Comparison of ENCODE assay signal across 22 mouse cellular contexts in genomic region chr9:40444961-40445360, GRCm38 (mm10).
DNase-seq lines count a peak whose midpoint lies in the region; ATAC-seq and TF ChIP-seq lines count a peak whose summit lies in the region.
"Had no signal": no experiment of that assay in that cellular context is flagged by ENCODE, and none has a peak within 500 bp of the region (broad histone marks: within the 10 kb centered on the region; RNA-seq: fewer than 3 reads in every experiment).

No protein-coding gene starts in this region.

- no peak overlapping the region for H3K27ac ChIP-seq in heart, adult 2 months
- no peak overlapping the region for H3K27ac ChIP-seq in heart, embryonic 12.5 days (ENCODE audit: poor library complexity, severe bottlenecking)
- no peak overlapping the region for H3K27ac ChIP-seq in lung, embryonic 16.5 days (ENCODE audit: low read length)
- H3K27ac ChIP-seq in gastrocnemius, adult 2 months, result no peak overlapping the region
- H3K27ac ChIP-seq: embryonic facial prominence, embryonic 13.5 days; embryonic facial prominence, embryonic 15.5 days; forebrain, embryonic 10.5 days; forebrain, embryonic 12.5 days had no signal

- H3K4me1 ChIP-seq in heart, adult 2 months (ENCODE audit: control insufficient read depth, insufficient read depth, low read length), result peaks cover 1% of the 10 kb centered on the region; the same call in 1 of the 2 replicates
- H3K4me1 ChIP-seq in heart, embryonic 12.5 days (replicated peaks), result peaks cover 22% of the 10 kb centered on the region
- H3K4me1 ChIP-seq in lung, embryonic 16.5 days (replicated peaks; ENCODE audit: control insufficient read depth, insufficient read depth, low read length), result 0 out of 2 replicates have a peak, but pooled peaks cover 2% of the 10 kb centered on the region

- H3K4me3 ChIP-seq in heart, adult 2 months, result no peak overlapping the region
- no peak overlapping the region for H3K4me3 ChIP-seq in heart, embryonic 12.5 days
- no peak overlapping the region for H3K4me3 ChIP-seq in lung, embryonic 16.5 days (ENCODE audit: low read length)
- no peak overlapping the region for H3K4me3 ChIP-seq in gastrocnemius, adult 2 months
- H3K4me3 ChIP-seq: embryonic facial prominence, embryonic 13.5 days; embryonic facial prominence, embryonic 15.5 days; erythroblast, embryonic 14.5 days; forebrain, embryonic 10.5 days; forebrain, embryonic 12.5 days had no signal

- intact Hi-C loops in heart, adult 2 months (cut with DNase I), result no loop called here
- intact Hi-C loops in gastrocnemius, adult 2 months (cut with DNase I), result no loop called here

- H3K9me3 ChIP-seq in heart, embryonic 12.5 days (replicated peaks), result no peaks in the 10 kb centered on the region
- no peaks in the 10 kb centered on the region for H3K9me3 ChIP-seq in lung, embryonic 16.5 days (ENCODE audit: control insufficient read depth, low read length)
- H3K9me3 ChIP-seq: embryonic facial prominence, embryonic 13.5 days; embryonic facial prominence, embryonic 15.5 days; forebrain, embryonic 10.5 days; forebrain, embryonic 12.5 days had no signal

- DNase-seq in heart, adult 2 months, result no peak
- DNase-seq in lung, postnatal 4 days, result no peak
- DNase-seq in induced T-regulatory cell, adult 2 months (ENCODE audit: low read depth), result peak; percentile 57
- no peak for DNase-seq in gastrocnemius, adult 2 months
- DNase-seq: adrenal gland, postnatal 10 days; adrenal gland, postnatal 25 days; cerebellum, adult 11 months; cerebellum, adult 18-20 months; cerebellum, adult 8-10 months; cerebellum, adult 9-11 months; cerebellum, postnatal 14 days; cerebellum, postnatal 36 days; embryo, embryonic 11 days had no signal

- H3K36me3 ChIP-seq in heart, adult 2 months (ENCODE audit: control insufficient read depth, insufficient read depth, low read length), result peaks cover 5% of the 10 kb centered on the region
- H3K36me3 ChIP-seq in heart, embryonic 12.5 days, result no peaks in the 10 kb centered on the region
- H3K36me3 ChIP-seq in lung, embryonic 16.5 days (ENCODE audit: control insufficient read depth, insufficient read depth, low read length), result no peaks in the 10 kb centered on the region
- H3K36me3 ChIP-seq: embryonic facial prominence, embryonic 13.5 days; embryonic facial prominence, embryonic 15.5 days; forebrain, embryonic 10.5 days; forebrain, embryonic 12.5 days had no signal

- H3K79me2 ChIP-seq in heart, adult 2 months (replicated peaks; ENCODE audit: control insufficient read depth, insufficient read depth, low read length), result no peaks in the 10 kb centered on the region

- no peak overlapping the region for H3K9ac ChIP-seq in heart, adult 2 months (ENCODE audit: low read depth, low read length)
- no peak overlapping the region for H3K9ac ChIP-seq in heart, embryonic 12.5 days
- no peak overlapping the region for H3K9ac ChIP-seq in lung, embryonic 16.5 days (ENCODE audit: low read length)
- H3K9ac ChIP-seq: embryonic facial prominence, embryonic 13.5 days; embryonic facial prominence, embryonic 15.5 days; forebrain, embryonic 12.5 days had no signal

- TF ChIP-seq POLR2A in heart, adult 2 months (IDR thresholded peaks at IDR 0.05; ENCODE audit: insufficient read depth, low read depth, low read length), result no peak

- WGBS in heart, adult 2 months, result 35% methylated on average over 6 of the region's 6 CpGs
- WGBS in heart, embryonic 12.5 days, result 81% methylated on average over 6 of the region's 6 CpGs
- WGBS in lung, embryonic 16.5 days, result 68% methylated on average over 6 of the region's 6 CpGs

- TF ChIP-seq EP300 in heart, adult 2 months (IDR thresholded peaks at IDR 0.05; ENCODE audit: insufficient read depth, low read depth, low read length), result 0 out of 2 replicates have a peak, but pooled peaks have one; percentile 21

- H3K4me2 ChIP-seq in heart, embryonic 12.5 days, result no peak overlapping the region
- H3K4me2 ChIP-seq in lung, embryonic 16.5 days (ENCODE audit: low read depth, low read length), result no peak overlapping the region
- H3K4me2 ChIP-seq: embryonic facial prominence, embryonic 13.5 days; embryonic facial prominence, embryonic 15.5 days; forebrain, embryonic 12.5 days had no signal

- ATAC-seq in heart, embryonic 12.5 days (ENCODE audit: insufficient number of reproducible peaks, low FRiP score), result no peak
- peak; percentile 62; the same call in 1 of the 2 replicates for ATAC-seq in lung, embryonic 16.5 days (ENCODE audit: low read depth)
- ATAC-seq in inflammation-experienced regulatory T-cells, adult 6 months, result peak; percentile 16
- ATAC-seq: forebrain, embryonic 14.5 days had no signal

- TF ChIP-seq CTCF in heart, adult 2 months (IDR thresholded peaks at IDR 0.05), result no peak
- no peak for TF ChIP-seq CTCF in gastrocnemius, adult 2 months (IDR thresholded peaks at IDR 0.05)

- H3K27me3 ChIP-seq in heart, adult 2 months (ENCODE audit: control insufficient read depth, insufficient read depth, low read length), result no peaks in the 10 kb centered on the region
- H3K27me3 ChIP-seq in heart, embryonic 12.5 days (replicated peaks), result no peaks in the 10 kb centered on the region
- H3K27me3 ChIP-seq in lung, embryonic 16.5 days (ENCODE audit: control insufficient read depth, insufficient read depth, low read depth, low read length), result no peaks in the 10 kb centered on the region
- H3K27me3 ChIP-seq: embryonic facial prominence, embryonic 13.5 days; forebrain, embryonic 12.5 days had no signal
